In the genomic region with DNA sequence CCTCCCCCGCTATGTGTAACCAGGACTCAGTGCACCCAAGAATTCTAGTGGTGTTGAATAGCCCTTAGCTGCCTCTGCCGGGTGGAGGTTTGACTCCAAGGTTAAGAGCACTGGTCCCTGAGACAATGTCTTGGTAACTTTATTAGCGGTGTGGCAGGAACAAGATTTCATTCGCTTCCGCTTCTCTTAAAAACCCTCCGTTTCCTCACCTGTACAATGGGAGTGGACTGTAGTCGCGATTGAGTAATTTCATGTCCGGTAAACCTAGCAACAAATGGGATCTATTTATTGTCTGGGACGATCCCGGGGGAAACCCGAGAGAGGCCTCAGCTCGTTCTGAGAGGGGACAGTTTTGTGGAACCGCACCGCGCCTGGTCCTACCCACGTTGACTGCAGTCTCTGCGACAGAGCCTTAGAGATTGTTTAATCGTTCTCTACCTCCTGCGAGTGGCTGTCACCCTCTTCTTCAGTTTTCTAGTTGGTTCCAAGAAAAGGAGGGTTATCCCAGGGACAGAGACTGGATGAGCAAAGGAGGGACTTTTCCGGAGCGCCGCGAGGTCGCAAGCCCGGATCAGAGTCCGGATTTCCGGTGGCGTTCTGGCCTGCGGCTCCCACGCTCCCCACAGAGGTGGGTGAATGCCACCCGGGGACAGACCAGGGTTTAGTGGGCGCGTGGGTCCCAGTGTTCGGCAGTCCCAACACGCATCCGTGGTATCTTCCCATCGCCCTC, we compare ENCODE assay signal across 9 mouse cellular contexts. TPM values are rescaled to one million over a fixed set of nuclear protein-coding genes. Genes with fewer than 3 reads are reported as not detected.
DNase-seq lines count a peak whose midpoint lies in the region; ATAC-seq and TF ChIP-seq lines count a peak whose summit lies in the region.
"Had no signal": no experiment of that assay in that cellular context is flagged by ENCODE, and none has a peak within 500 bp of the region (broad histone marks: within the 10 kb centered on the region; RNA-seq: fewer than 3 reads in every experiment).

No protein-coding gene starts in this region.

- no peaks in the 10 kb centered on the region for H3K4me1 ChIP-seq in lung, embryonic 14.5 days (ENCODE audit: insufficient read depth)
- peaks cover 29% of the 10 kb centered on the region for H3K4me1 ChIP-seq in forebrain, embryonic 12.5 days
- peaks cover 18% of the 10 kb centered on the region for H3K4me1 ChIP-seq in hindbrain, embryonic 16.5 days (ENCODE audit: control insufficient read depth, insufficient read depth, low read depth, low read length)
- H3K4me1 ChIP-seq in liver, embryonic 15.5 days (replicated peaks) = peaks cover 11% of the 10 kb centered on the region

- no peaks in the 10 kb centered on the region for H3K36me3 ChIP-seq in lung, embryonic 14.5 days (ENCODE audit: insufficient read depth)
- no peaks in the 10 kb centered on the region for H3K36me3 ChIP-seq in forebrain, embryonic 12.5 days (replicated peaks)
- H3K36me3 ChIP-seq in hindbrain, embryonic 16.5 days (ENCODE audit: control insufficient read depth, insufficient read depth, low read length) = no peaks in the 10 kb centered on the region
- no peaks in the 10 kb centered on the region for H3K36me3 ChIP-seq in liver, embryonic 15.5 days (replicated peaks)

- DNase-seq in lung, embryonic 14.5 days = no peak
- DNase-seq in lung, postnatal 14 days = no peak
- peak; percentile 48 to 52 for DNase-seq in spleen, postnatal 36 days (ENCODE audit: low spot score in 2 of 2)
- no peak for DNase-seq in adipocyte (ENCODE audit: low spot score)
- no peak for DNase-seq in frontal cortex, postnatal 14 days (ENCODE audit: low spot score in 2 of 2)

- peak overlapping the region; percentile 63 for H3K4me2 ChIP-seq in lung, embryonic 14.5 days
- H3K4me2 ChIP-seq in forebrain, embryonic 12.5 days = peak overlapping the region; percentile 54
- peak overlapping the region; percentile 55 for H3K4me2 ChIP-seq in hindbrain, embryonic 16.5 days (ENCODE audit: low read length)
- peak overlapping the region; percentile 46 for H3K4me2 ChIP-seq in liver, embryonic 15.5 days

- peaks cover 50% of the 10 kb centered on the region for H3K27me3 ChIP-seq in lung, embryonic 14.5 days (ENCODE audit: insufficient read depth, low read length)
- peaks cover 74% of the 10 kb centered on the region for H3K27me3 ChIP-seq in forebrain, embryonic 12.5 days
- H3K27me3 ChIP-seq in hindbrain, embryonic 16.5 days (replicated peaks; ENCODE audit: control insufficient read depth, insufficient read depth, low read length) = 0 out of 2 replicates have a peak, but pooled peaks cover 2% of the 10 kb centered on the region
- H3K27me3 ChIP-seq in liver, embryonic 15.5 days = peaks cover 83% of the 10 kb centered on the region
- H3K27me3 ChIP-seq: Patski had no signal

- H3K9me3 ChIP-seq in lung, embryonic 14.5 days (ENCODE audit: low read depth, low read length) = no peaks in the 10 kb centered on the region
- no peaks in the 10 kb centered on the region for H3K9me3 ChIP-seq in forebrain, embryonic 12.5 days
- H3K9me3 ChIP-seq in hindbrain, embryonic 16.5 days (ENCODE audit: control insufficient read depth, low read length) = no peaks in the 10 kb centered on the region
- H3K9me3 ChIP-seq in liver, embryonic 15.5 days (replicated peaks) = no peaks in the 10 kb centered on the region

- no peak for ATAC-seq in lung, embryonic 14.5 days (ENCODE audit: insufficient read depth)
- ATAC-seq in forebrain, embryonic 12.5 days (ENCODE audit: low FRiP score) = no peak
- ATAC-seq in hindbrain, embryonic 16.5 days = no peak
- ATAC-seq in liver, embryonic 15.5 days (ENCODE audit: insufficient read depth) = no peak
- ATAC-seq: Patski had no signal

- H3K4me3 ChIP-seq in lung, embryonic 14.5 days (ENCODE audit: low read depth, low read length) = peak overlapping the region; percentile 29
- peak overlapping the region; percentile 32 for H3K4me3 ChIP-seq in forebrain, embryonic 12.5 days (replicated peaks)
- H3K4me3 ChIP-seq in hindbrain, embryonic 16.5 days (ENCODE audit: low read length) = peak overlapping the region; percentile 32
- H3K4me3 ChIP-seq in liver, embryonic 15.5 days (replicated peaks) = no peak overlapping the region; the same call in 1 of the 2 replicates

- no peak for TF ChIP-seq CTCF in lung, embryonic 14.5 days (IDR thresholded peaks at IDR 0.05; ENCODE audit: low read depth)

- no peak overlapping the region for H3K27ac ChIP-seq in lung, embryonic 14.5 days (ENCODE audit: low read depth)
- no peak overlapping the region for H3K27ac ChIP-seq in forebrain, embryonic 12.5 days
- H3K27ac ChIP-seq in hindbrain, embryonic 16.5 days (ENCODE audit: low read depth, low read length) = 0 out of 2 replicates have a peak overlapping the region, but pooled peaks have one; percentile 13
- H3K27ac ChIP-seq in liver, embryonic 15.5 days (replicated peaks) = no peak overlapping the region

- peak overlapping the region; percentile 44 for H3K9ac ChIP-seq in lung, embryonic 14.5 days
- H3K9ac ChIP-seq in forebrain, embryonic 12.5 days = peak overlapping the region; percentile 26; the same call in 1 of the 2 replicates
- peak overlapping the region; percentile 55 for H3K9ac ChIP-seq in hindbrain, embryonic 16.5 days (ENCODE audit: low read depth, low read length)
- H3K9ac ChIP-seq in liver, embryonic 15.5 days = no peak overlapping the region

- 2% methylated on average over 38 of the region's 38 CpGs for WGBS in lung, embryonic 14.5 days
- WGBS in forebrain, embryonic 12.5 days = under 1% methylated on average over 38 of the region's 38 CpGs
- 3% methylated on average over 38 of the region's 38 CpGs for WGBS in hindbrain, embryonic 16.5 days
- WGBS in liver, embryonic 15.5 days (ENCODE audit: insufficient replicate concordance) = 1% methylated on average over 38 of the region's 38 CpGs

RNA-seq across cellular contexts. Expression of gene Ebf1, which starts 4.3 kb away (rescaled TPM):
- 10.4 and 11.6 TPM in 2 replicates for polyA plus RNA-seq in lung, embryonic 14.5 days (2014; fragmentation: Nextera tagmentation; extraction: Ambion mirVana)
- 26.8 and 27.2 TPM in 2 replicates for polyA plus RNA-seq in forebrain, embryonic 12.5 days (2016; fragmentation: Nextera tagmentation; extraction: Ambion mirVana)
- polyA plus RNA-seq in hindbrain, embryonic 16.5 days (2015; fragmentation: Nextera tagmentation; extraction: Ambion mirVana) = 106 and 111 TPM in 2 replicates
- polyA plus RNA-seq in liver, embryonic 15.5 days (2015; fragmentation: Nextera tagmentation; extraction: Ambion mirVana) = 1.2 and 1.5 TPM in 2 replicates

Comparison
In these comparisons a context has a peak if more than half of its experiments do, and no peak if none do; other contexts are left out.
1. DNase-seq: peak in spleen, postnatal 36 days (2 of 2); none in lung, embryonic 14.5 days (single experiment), lung, postnatal 14 days (single experiment), adipocyte (single experiment) and frontal cortex, postnatal 14 days (0 of 2).
2. Peak in every context shown above with its lines, with median percentiles within 50 percentile points of each other: H3K4me2 ChIP-seq.